Mouse (Mus musculus) frontal cortex, postnatal 36 days (tissue): ENCODE measurements around the gene Slc39a8.

Source experiments
- DNase-seq, 2 experiments: peaks; one replicate each; pipeline ENCODE4 v3.0.0; 2022; ENCODE audit warnings: low spot score in 2 of 2

Slc39a8 gene

GRCm38 (mm10) chr3:135825016-135825753 is at the start of gene Slc39a8:
Slc39a8 (plus strand) TSS chr3:135825279.
- DNase-seq: peak; percentile 32 to 39

GRCm38 (mm10) chr3:135785065-135785464 is 40.0 kb upstream of the Slc39a8 start:
- DNase-seq: no peak

GRCm38 (mm10) chr3:135796117-135796516 is 29.0 kb upstream of the Slc39a8 start:
- DNase-seq: no peak

GRCm38 (mm10) chr3:135798241-135798640 is 26.8 kb upstream of the Slc39a8 start:
- DNase-seq: no peak

- no peak for DNase-seq
Observed at GRCm38 (mm10) chr3:135798665-135799064, 26.4 kb upstream of the Slc39a8 start.

GRCm38 (mm10) chr3:135814665-135815064 is 10.4 kb upstream of the Slc39a8 start:
- no peak for DNase-seq

GRCm38 (mm10) chr3:135815973-135816727 is 8.9 kb upstream of the Slc39a8 start:
- no peak for DNase-seq

GRCm38 (mm10) chr3:135817124-135817523 is 8.0 kb upstream of the Slc39a8 start:
- no peak for DNase-seq

- DNase-seq: no peak
Observed at GRCm38 (mm10) chr3:135824436-135824835, 643 bp upstream of the Slc39a8 start.

- DNase-seq: peak; percentile 17 to 23
Observed at GRCm38 (mm10) chr3:135825754-135826683, 940 bp downstream of the Slc39a8 start.

- no peak for DNase-seq
Observed at GRCm38 (mm10) chr3:135826684-135827249, 1.7 kb downstream of the Slc39a8 start.

- DNase-seq: no peak
Observed at GRCm38 (mm10) chr3:135828000-135828399, 2.9 kb downstream of the Slc39a8 start.

GRCm38 (mm10) chr3:135832496-135832895 is 7.4 kb downstream of the Slc39a8 start:
- no peak for DNase-seq

GRCm38 (mm10) chr3:135832907-135833306 is 7.8 kb downstream of the Slc39a8 start:
- no peak for DNase-seq

- DNase-seq: no peak
Observed at GRCm38 (mm10) chr3:135834988-135835387, 9.9 kb downstream of the Slc39a8 start.

- DNase-seq: no peak
Observed at GRCm38 (mm10) chr3:135839535-135839934, 14.5 kb downstream of the Slc39a8 start.

- no peak for DNase-seq
Observed at GRCm38 (mm10) chr3:135840185-135840584, 15.1 kb downstream of the Slc39a8 start.

GRCm38 (mm10) chr3:135841716-135842511 is 16.8 kb downstream of the Slc39a8 start:
- no peak for DNase-seq

GRCm38 (mm10) chr3:135843181-135843580 is 18.1 kb downstream of the Slc39a8 start:
- no peak for DNase-seq

GRCm38 (mm10) chr3:135843707-135844106 is 18.6 kb downstream of the Slc39a8 start:
- no peak for DNase-seq

- DNase-seq: no peak
Observed at GRCm38 (mm10) chr3:135844835-135845234, 19.8 kb downstream of the Slc39a8 start.
